Mouse (Mus musculus): ENCODE data around the gene Adgrg6. TPM values are rescaled to one million over a fixed set of nuclear protein-coding genes. Genes with fewer than 3 reads are reported as not detected.

Gene Adgrg6
- polyA plus RNA-seq, 1 experiment, result 1.1 TPM

- H3K36me3 ChIP-seq (ENCODE audit: control insufficient read depth, insufficient read depth), result no peaks in the 10 kb centered on the region
- H3K4me3 ChIP-seq (ENCODE audit: insufficient read depth, poor library complexity, severe bottlenecking), result no peak overlapping the region
- TF ChIP-seq MYOG (IDR thresholded peaks at IDR 0.05; ENCODE audit: control insufficient read depth, extremely low read depth, insufficient read length) (no peak), CTCF (IDR thresholded peaks at IDR 0.05; ENCODE audit: control insufficient read depth, insufficient read depth, insufficient read length) (no peak), MYOD1 (IDR thresholded peaks at IDR 0.05; ENCODE audit: control insufficient read depth, insufficient read length, low read depth) (no peak), MAX (IDR thresholded peaks at IDR 0.05) (no peak), USF1 (IDR thresholded peaks at IDR 0.05; ENCODE audit: low read depth) (no peak), FOSL1 (IDR thresholded peaks at IDR 0.05; ENCODE audit: insufficient read depth, low read length, poor library complexity, severe bottlenecking) (no peak), CEBPB (IDR thresholded peaks at IDR 0.05; ENCODE audit: low read depth) (no peak)
- H3ac ChIP-seq (ENCODE audit: control insufficient read depth, insufficient read length, low read depth), result no peak overlapping the region
- H3K79me2 ChIP-seq (ENCODE audit: control insufficient read depth, insufficient read depth), result no peaks in the 10 kb centered on the region
- H3K27me3 ChIP-seq (ENCODE audit: control insufficient read depth, insufficient read depth, insufficient read length), result no peaks in the 10 kb centered on the region
- no peaks in the 10 kb centered on the region for H3K79me3 ChIP-seq (ENCODE audit: low read depth)
Observed at GRCm38 (mm10) chr10:14491838-14492237, 53.6 kb downstream of the Adgrg6 start.

DNA sequence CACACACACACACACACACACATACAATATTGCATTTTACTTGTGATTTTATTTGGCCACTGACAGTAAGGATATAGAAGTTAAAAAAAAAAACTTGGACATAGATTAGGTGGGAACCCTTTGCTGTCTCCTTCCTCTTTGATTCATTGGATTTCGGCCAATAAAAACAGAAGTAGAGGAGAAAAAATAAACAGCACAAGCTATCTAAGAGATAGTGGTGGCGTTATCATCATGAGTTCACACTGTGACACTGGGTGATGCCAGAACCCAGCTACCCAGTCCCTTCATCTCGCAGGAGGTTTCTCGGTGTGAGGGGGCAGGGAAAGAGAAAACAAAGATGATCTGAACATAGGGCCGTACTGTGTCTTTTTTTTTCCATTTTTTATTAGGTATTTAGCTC, 62.2 kb downstream of the Adgrg6 start:
- no peaks in the 10 kb centered on the region for H3K36me3 ChIP-seq (ENCODE audit: control insufficient read depth, insufficient read depth)
- no peak overlapping the region for H3ac ChIP-seq (ENCODE audit: control insufficient read depth, insufficient read length, low read depth)
- no peak overlapping the region for H3K4me3 ChIP-seq (ENCODE audit: insufficient read depth, poor library complexity, severe bottlenecking)
- H3K79me2 ChIP-seq (ENCODE audit: control insufficient read depth, insufficient read depth), result no peaks in the 10 kb centered on the region
- no peak for TF ChIP-seq MAX (IDR thresholded peaks at IDR 0.05)
- TF ChIP-seq FOSL1 (IDR thresholded peaks at IDR 0.05; ENCODE audit: insufficient read depth, low read length, poor library complexity, severe bottlenecking), result no peak
- TF ChIP-seq MYOD1 (IDR thresholded peaks at IDR 0.05; ENCODE audit: control insufficient read depth, insufficient read length, low read depth), result no peak
- TF ChIP-seq MYOG (IDR thresholded peaks at IDR 0.05; ENCODE audit: control insufficient read depth, extremely low read depth, insufficient read length), result no peak
- no peak for TF ChIP-seq CEBPB (IDR thresholded peaks at IDR 0.05; ENCODE audit: low read depth)
- TF ChIP-seq USF1 (IDR thresholded peaks at IDR 0.05; ENCODE audit: low read depth), result no peak
- no peak for TF ChIP-seq CTCF (IDR thresholded peaks at IDR 0.05; ENCODE audit: control insufficient read depth, insufficient read depth, insufficient read length)
- no peaks in the 10 kb centered on the region for H3K27me3 ChIP-seq (ENCODE audit: control insufficient read depth, insufficient read depth, insufficient read length)
- H3K79me3 ChIP-seq (ENCODE audit: low read depth), result no peaks in the 10 kb centered on the region

DNA sequence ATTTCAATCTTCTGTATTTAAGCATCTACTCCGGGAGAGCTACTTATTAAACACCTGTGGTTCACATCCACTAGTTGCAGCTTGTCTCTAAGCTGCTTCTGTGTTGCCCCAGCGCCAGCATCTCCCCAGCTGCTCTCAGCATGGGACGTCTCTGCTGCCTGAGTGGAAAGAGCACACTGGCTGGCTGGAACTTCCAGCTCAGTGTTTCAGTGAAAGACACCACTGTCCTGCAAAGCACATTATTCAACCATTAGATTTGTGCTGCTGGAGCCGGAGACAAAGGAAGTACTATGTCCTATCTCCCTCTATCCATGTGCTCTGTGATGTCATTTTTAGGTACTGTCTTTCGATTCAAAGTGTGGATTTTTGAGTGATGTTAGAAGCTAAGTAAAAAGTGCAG, 63.0 kb downstream of the Adgrg6 start:
- Histone ChIP-seq H3K79me3 (ENCODE audit: low read depth) (no peaks in the 10 kb centered on the region), H3ac (ENCODE audit: control insufficient read depth, insufficient read length, low read depth) (no peak overlapping the region), H3K27me3 (ENCODE audit: control insufficient read depth, insufficient read depth, insufficient read length) (no peaks in the 10 kb centered on the region), H3K79me2 (ENCODE audit: control insufficient read depth, insufficient read depth) (no peaks in the 10 kb centered on the region), H3K4me3 (ENCODE audit: insufficient read depth, poor library complexity, severe bottlenecking) (no peak overlapping the region), H3K36me3 (ENCODE audit: control insufficient read depth, insufficient read depth) (no peaks in the 10 kb centered on the region)
- TF ChIP-seq CTCF (IDR thresholded peaks at IDR 0.05; ENCODE audit: control insufficient read depth, insufficient read depth, insufficient read length) (no peak), USF1 (IDR thresholded peaks at IDR 0.05; ENCODE audit: low read depth) (no peak), FOSL1 (IDR thresholded peaks at IDR 0.05; ENCODE audit: insufficient read depth, low read length, poor library complexity, severe bottlenecking) (no peak), MAX (IDR thresholded peaks at IDR 0.05) (no peak), MYOD1 (IDR thresholded peaks at IDR 0.05; ENCODE audit: control insufficient read depth, insufficient read length, low read depth) (no peak), MYOG (IDR thresholded peaks at IDR 0.05; ENCODE audit: control insufficient read depth, extremely low read depth, insufficient read length) (no peak), CEBPB (IDR thresholded peaks at IDR 0.05; ENCODE audit: low read depth) (no peak)

DNA sequence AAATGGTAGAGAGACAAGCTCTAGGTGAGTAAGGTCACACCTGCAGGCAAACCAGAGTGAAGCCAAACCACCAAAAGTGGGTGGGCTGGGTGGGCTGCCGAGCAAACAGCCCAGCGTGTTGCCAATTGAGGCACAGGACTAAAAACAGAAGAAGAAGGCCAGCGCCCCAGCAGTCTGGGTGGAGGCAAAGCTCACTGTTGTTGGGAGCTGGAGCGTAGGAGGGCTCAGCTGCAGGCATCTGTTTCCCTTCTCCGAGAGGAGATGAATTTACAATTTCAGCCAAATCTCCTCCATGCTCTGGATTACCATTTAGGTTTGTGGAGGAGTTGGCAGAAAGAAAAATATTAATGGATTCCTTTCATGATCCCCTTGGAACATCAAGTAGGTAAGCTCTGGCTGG, 64.5 kb downstream of the Adgrg6 start:
- TF ChIP-seq USF1 (IDR thresholded peaks at IDR 0.05; ENCODE audit: low read depth), result no peak
- no peak for TF ChIP-seq MYOG (IDR thresholded peaks at IDR 0.05; ENCODE audit: control insufficient read depth, extremely low read depth, insufficient read length)
- TF ChIP-seq FOSL1 (IDR thresholded peaks at IDR 0.05; ENCODE audit: insufficient read depth, low read length, poor library complexity, severe bottlenecking), result no peak
- TF ChIP-seq CTCF (IDR thresholded peaks at IDR 0.05; ENCODE audit: control insufficient read depth, insufficient read depth, insufficient read length), result no peak
- TF ChIP-seq MYOD1 (IDR thresholded peaks at IDR 0.05; ENCODE audit: control insufficient read depth, insufficient read length, low read depth), result no peak
- TF ChIP-seq CEBPB (IDR thresholded peaks at IDR 0.05; ENCODE audit: low read depth), result no peak
- no peaks in the 10 kb centered on the region for H3K79me2 ChIP-seq (ENCODE audit: control insufficient read depth, insufficient read depth)

DNA sequence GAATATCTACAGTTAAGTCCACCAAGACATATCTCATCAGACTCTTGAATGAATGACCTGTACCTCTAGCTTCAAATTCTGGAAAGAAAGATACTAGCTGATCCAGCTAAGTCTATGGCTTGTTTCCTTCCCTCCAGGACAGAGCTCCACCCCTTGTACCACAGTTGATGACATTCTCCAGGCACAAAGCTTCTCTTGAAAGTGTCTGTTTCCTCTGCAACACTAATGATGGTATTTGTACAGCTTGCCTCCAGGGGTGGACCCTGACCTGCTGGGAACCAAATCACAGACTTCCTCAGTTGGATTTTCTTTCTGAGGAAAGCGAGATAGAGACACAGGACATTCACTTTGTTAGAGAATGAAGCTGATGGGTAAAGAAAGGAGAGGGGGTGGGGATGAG, 69.1 kb downstream of the Adgrg6 start:
- TF ChIP-seq MAX (IDR thresholded peaks at IDR 0.05), result no peak
- no peak for TF ChIP-seq MYOG (IDR thresholded peaks at IDR 0.05; ENCODE audit: control insufficient read depth, extremely low read depth, insufficient read length)
- no peak for TF ChIP-seq CTCF (IDR thresholded peaks at IDR 0.05; ENCODE audit: control insufficient read depth, insufficient read depth, insufficient read length)
- H3K4me3 ChIP-seq (ENCODE audit: insufficient read depth, poor library complexity, severe bottlenecking), result no peak overlapping the region
- H3K79me2 ChIP-seq (ENCODE audit: control insufficient read depth, insufficient read depth), result no peaks in the 10 kb centered on the region
- H3K36me3 ChIP-seq (ENCODE audit: control insufficient read depth, insufficient read depth), result no peaks in the 10 kb centered on the region
- no peak overlapping the region for H3ac ChIP-seq (ENCODE audit: control insufficient read depth, insufficient read length, low read depth)
- no peaks in the 10 kb centered on the region for H3K27me3 ChIP-seq (ENCODE audit: control insufficient read depth, insufficient read depth, insufficient read length)
- no peaks in the 10 kb centered on the region for H3K79me3 ChIP-seq (ENCODE audit: low read depth)

More for the DNA sequence above, 64.5 kb downstream of the Adgrg6 start:
- no peak overlapping the region for H3ac ChIP-seq (ENCODE audit: control insufficient read depth, insufficient read length, low read depth)
- no peaks in the 10 kb centered on the region for H3K79me3 ChIP-seq (ENCODE audit: low read depth)
- no peaks in the 10 kb centered on the region for H3K36me3 ChIP-seq (ENCODE audit: control insufficient read depth, insufficient read depth)
- H3K27me3 ChIP-seq (ENCODE audit: control insufficient read depth, insufficient read depth, insufficient read length), result no peaks in the 10 kb centered on the region
- H3K4me3 ChIP-seq (ENCODE audit: insufficient read depth, poor library complexity, severe bottlenecking), result no peak overlapping the region

GRCm38 (mm10) chr10:14475641-14476040, 69.8 kb downstream of the Adgrg6 start:
- Histone ChIP-seq H3K79me3 (ENCODE audit: low read depth) (no peaks in the 10 kb centered on the region), H3K4me3 (ENCODE audit: insufficient read depth, poor library complexity, severe bottlenecking) (no peak overlapping the region), H3K27me3 (ENCODE audit: control insufficient read depth, insufficient read depth, insufficient read length) (no peaks in the 10 kb centered on the region), H3K79me2 (ENCODE audit: control insufficient read depth, insufficient read depth) (no peaks in the 10 kb centered on the region), H3K36me3 (ENCODE audit: control insufficient read depth, insufficient read depth) (no peaks in the 10 kb centered on the region), H3ac (ENCODE audit: control insufficient read depth, insufficient read length, low read depth) (no peak overlapping the region)
- TF ChIP-seq MYOG (IDR thresholded peaks at IDR 0.05; ENCODE audit: control insufficient read depth, extremely low read depth, insufficient read length) (no peak), FOSL1 (IDR thresholded peaks at IDR 0.05; ENCODE audit: insufficient read depth, low read length, poor library complexity, severe bottlenecking) (no peak), MAX (IDR thresholded peaks at IDR 0.05) (no peak), MYOD1 (IDR thresholded peaks at IDR 0.05; ENCODE audit: control insufficient read depth, insufficient read length, low read depth) (no peak), CEBPB (IDR thresholded peaks at IDR 0.05; ENCODE audit: low read depth) (no peak), USF1 (IDR thresholded peaks at IDR 0.05; ENCODE audit: low read depth) (no peak), CTCF (IDR thresholded peaks at IDR 0.05; ENCODE audit: control insufficient read depth, insufficient read depth, insufficient read length) (no peak)

Measured in C2C12 (cell line).